Comparison of ENCODE assay signal across 8 mouse cellular contexts in the genomic region with DNA sequence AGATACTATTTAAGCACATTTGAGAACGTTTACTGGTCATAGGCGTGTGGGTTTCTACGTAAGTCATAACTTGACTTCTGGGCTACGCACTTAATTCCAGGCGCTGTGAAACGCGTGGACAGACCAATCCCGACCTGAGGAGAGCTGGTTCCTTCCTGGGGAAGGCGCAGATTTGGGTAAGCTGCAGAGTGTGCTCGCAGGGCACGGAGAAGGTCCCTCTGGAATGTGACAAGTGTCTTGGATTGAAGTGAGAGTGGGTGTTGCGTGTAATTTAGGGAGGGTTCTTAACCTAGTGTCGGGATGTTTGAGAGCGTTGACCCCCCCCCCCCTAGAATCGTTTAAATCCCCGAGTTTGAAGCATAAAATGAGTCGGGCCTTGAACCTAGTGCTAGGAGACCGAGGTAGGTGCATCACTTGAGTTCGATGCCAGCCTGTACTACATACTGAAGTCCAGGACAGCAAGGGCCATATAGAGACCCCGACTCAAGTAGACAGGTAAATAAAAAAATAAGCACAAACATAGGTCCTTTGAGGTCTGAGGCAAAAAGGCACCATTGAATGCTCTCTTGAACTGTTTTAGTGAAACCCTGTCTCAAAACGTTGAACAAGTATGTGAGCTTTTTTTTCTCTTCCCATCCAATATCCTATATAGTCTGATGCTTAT. TPM values are rescaled to one million over a fixed set of nuclear protein-coding genes. Genes with fewer than 3 reads are reported as not detected.
DNase-seq lines count a peak whose midpoint lies in the region; ATAC-seq and TF ChIP-seq lines count a peak whose summit lies in the region.
"Had no signal": no experiment of that assay in that cellular context is flagged by ENCODE, and none has a peak within 500 bp of the region (broad histone marks: within the 10 kb centered on the region; RNA-seq: fewer than 3 reads in every experiment).

No protein-coding gene starts in this region.

- H3K4me1 ChIP-seq in E14TG2a.4 (replicated peaks; ENCODE audit: low read depth, low read length) (peaks cover 42% of the 10 kb centered on the region), ES-E14 (ENCODE audit: control insufficient read depth in 2 of 2, insufficient read depth in 2 of 2, low read length in 2 of 2, poor library complexity in 1 of 2) (peaks cover 0 to 2% of the 10 kb centered on the region in 2 experiments; a peak in 1 of 4 replicates)
- peaks cover 17% of the 10 kb centered on the region for H3K4me1 ChIP-seq in hindbrain, embryonic 12.5 days

- no peaks in the 10 kb centered on the region for H3K27me3 ChIP-seq in E14TG2a.4 (ENCODE audit: insufficient read depth, low read length)
- peaks cover 40% of the 10 kb centered on the region for H3K27me3 ChIP-seq in hindbrain, embryonic 12.5 days

- peak overlapping the region; percentile 97 for H3K9ac ChIP-seq in ES-E14 (ENCODE audit: insufficient read depth, low read depth, low read length, poor library complexity, severe bottlenecking)
- H3K9ac ChIP-seq in hindbrain, embryonic 12.5 days: 0 out of 2 replicates have a peak overlapping the region, but pooled peaks have one; percentile 20

- no peaks in the 10 kb centered on the region for H3K9me3 ChIP-seq in E14TG2a.4 (ENCODE audit: low read length)
- no peaks in the 10 kb centered on the region for H3K9me3 ChIP-seq in ES-E14 (ENCODE audit: control insufficient read depth, insufficient read depth, low read depth, low read length)
- no peaks in the 10 kb centered on the region for H3K9me3 ChIP-seq in hindbrain, embryonic 12.5 days (replicated peaks)

- in situ Hi-C loops in ES-E14 (cut with MboI; ENCODE audit: low sequenced_read_pairs in 2 of 2, unreplicated experiment in 2 of 2): loop anchor here (10.0 to 25.0 kb wide), 2 partner anchors 157 to 160 kb away; no protein-coding TSS in a partner anchor

- no peak for DNase-seq in ES-E14 (ENCODE audit: low read depth, low spot score)
- peak; percentile 14 for DNase-seq in mesoderm, embryonic 11.5 days (ENCODE audit: low read depth, low spot score)
- DNase-seq in ovary, postnatal 36 days (ENCODE audit: low spot score): no peak
- no peak for DNase-seq in cerebellum, adult 11-12 months
- DNase-seq: thymus, postnatal 4 days had no signal

- no peak for TF ChIP-seq CTCF in E14TG2a.4 (conservative IDR thresholded peaks at IDR 0.05; ENCODE audit: low read length)

- no peak for ATAC-seq in hindbrain, embryonic 12.5 days (ENCODE audit: low FRiP score)
- no peak for ATAC-seq in CD4-positive, CD25-positive, alpha-beta regulatory T cell, adult 4 months

- peak overlapping the region; percentile 95 for H3K27ac ChIP-seq in ES-E14 (ENCODE audit: insufficient read depth, low read depth, low read length, poor library complexity, severe bottlenecking)
- no peak overlapping the region for H3K27ac ChIP-seq in hindbrain, embryonic 12.5 days

- H3K4me2 ChIP-seq in hindbrain, embryonic 12.5 days (replicated peaks): peak overlapping the region; percentile 67

- WGBS in hindbrain, embryonic 12.5 days: 3% methylated on average over 21 of the region's 21 CpGs

- peak overlapping the region; percentile 97 for H3K4me3 ChIP-seq in E14TG2a.4 (replicated peaks; ENCODE audit: low read length)
- H3K4me3 ChIP-seq in ES-E14 (ENCODE audit: insufficient read depth in 1 of 2, low read depth in 1 of 2, low read length in 2 of 2, poor library complexity in 1 of 2, severe bottlenecking in 1 of 2): peak overlapping the region; percentile 94 to 95
- H3K4me3 ChIP-seq in hindbrain, embryonic 12.5 days: peak overlapping the region; percentile 21

- H3K36me3 ChIP-seq in E14TG2a.4 (ENCODE audit: insufficient read depth, low read length) (peaks cover 35% of the 10 kb centered on the region), ES-E14 (ENCODE audit: control insufficient read depth, insufficient read depth, low read length, poor library complexity, severe bottlenecking) (peaks cover 27% of the 10 kb centered on the region)
- H3K36me3 ChIP-seq in hindbrain, embryonic 12.5 days: no peaks in the 10 kb centered on the region

TF ChIP-seq in ES-E14, 5 proteins besides CTCF, POLR2A, EP300 and RAD21:
- TF ChIP-seq MAFK (IDR thresholded peaks at IDR 0.05; ENCODE audit: insufficient read depth, low read depth, low read length) (no peak), CHD2 (IDR thresholded peaks at IDR 0.05; ENCODE audit: low read depth, low read length) (no peak), ZNF384 (IDR thresholded peaks at IDR 0.05; ENCODE audit: low read depth, low read length) (no peak), ZC3H11A (IDR thresholded peaks at IDR 0.05; ENCODE audit: borderline replicate concordance, low read depth, low read length) (no peak), HCFC1 (IDR thresholded peaks at IDR 0.05; ENCODE audit: borderline replicate concordance, insufficient read depth, low read length) (no peak)

RNA-seq across cellular contexts. Expression of gene L1td1, which starts 0.9 kb away (rescaled TPM):
- 234 and 286 TPM in 2 replicates for total RNA-seq in ES-E14 (2012; rRNA removed)
- 0.30 and 0.36 TPM in 2 replicates for polyA plus RNA-seq in hindbrain, embryonic 12.5 days (2016; fragmentation: Nextera tagmentation; extraction: Ambion mirVana)
- polyA plus RNA-seq in CD4-positive, CD25-positive, alpha-beta regulatory T cell, adult 4 months (2017; shearing (Covaris generic)): under 1 TPM in 1 of 2 experiments, not detected in 1; 0.11 TPM

Comparison
In these comparisons a context has a peak if more than half of its experiments do, and no peak if none do; other contexts are left out.
1. H3K4me3 ChIP-seq: peak in every context shown above with its lines; median percentile 97 in E14TG2a.4; 94 in ES-E14; 21 in hindbrain, embryonic 12.5 days.